Mouse (Mus musculus): ENCODE results near the gene Hoxa4. TPM values are rescaled to one million over a fixed set of nuclear protein-coding genes. Genes with fewer than 3 reads are reported as not detected.

Gene Hoxa4
- total and polyA plus RNA-seq, 3 experiments, result 0.99 to 6.3 (median 2.2) TPM

DNA sequence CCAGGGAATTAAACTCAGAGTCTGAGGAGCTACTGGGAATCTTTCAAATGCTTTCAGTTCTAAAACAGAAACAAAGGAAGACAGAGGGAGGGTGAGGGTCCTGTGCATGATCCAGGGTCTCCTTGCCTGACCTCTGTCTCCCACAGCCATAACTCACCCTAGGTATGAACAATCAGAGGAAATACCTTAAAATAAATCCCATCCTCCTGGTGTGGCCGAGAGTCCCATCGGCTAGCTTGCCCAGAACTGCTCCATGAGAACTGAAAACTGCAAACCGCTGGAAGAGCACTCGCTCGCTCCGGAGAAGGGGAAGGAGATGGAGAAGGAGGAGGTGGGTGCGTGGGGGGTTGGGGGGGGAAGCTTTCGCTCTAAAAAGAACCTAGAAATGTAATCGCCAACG is 11.9 kb downstream of the Hoxa4 start:
- DNase-seq, result no peak

DNA sequence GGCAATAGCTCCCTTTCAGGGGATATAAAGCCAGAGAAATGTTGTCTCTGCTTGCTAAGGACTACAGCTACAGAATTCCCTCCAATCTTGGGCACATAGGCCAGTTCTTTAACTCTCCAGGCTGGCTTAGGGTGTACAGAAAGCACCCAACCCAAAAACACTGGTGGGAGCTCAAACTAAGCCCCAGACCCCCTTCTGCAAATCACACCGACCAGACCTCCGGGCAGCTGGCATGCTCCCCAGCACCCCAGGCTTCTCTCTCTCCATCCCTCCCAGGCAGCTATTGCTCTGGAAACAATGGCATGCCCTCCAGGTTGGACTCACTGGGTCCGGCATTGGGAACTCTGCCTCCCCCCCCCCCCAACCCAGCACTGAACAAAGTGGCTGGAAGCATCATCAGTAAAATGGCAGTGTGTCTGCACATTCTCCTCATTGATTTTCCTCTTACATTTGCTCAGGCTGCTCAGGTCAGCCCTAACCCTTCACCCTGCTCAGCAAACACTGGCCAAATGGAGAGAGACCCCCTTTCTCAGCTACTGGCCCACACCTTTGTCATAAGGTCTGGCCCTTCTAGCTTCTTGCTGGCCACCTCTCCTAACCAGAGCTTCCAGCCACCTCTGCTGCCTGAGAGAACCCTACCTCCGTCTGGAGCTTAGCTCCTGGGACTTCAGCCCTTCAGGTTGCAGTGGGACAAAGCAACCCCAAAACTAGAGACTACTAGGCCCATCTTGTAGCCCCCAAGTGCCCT is 12.5 kb downstream of the Hoxa4 start:
- DNase-seq, result no peak

DNA sequence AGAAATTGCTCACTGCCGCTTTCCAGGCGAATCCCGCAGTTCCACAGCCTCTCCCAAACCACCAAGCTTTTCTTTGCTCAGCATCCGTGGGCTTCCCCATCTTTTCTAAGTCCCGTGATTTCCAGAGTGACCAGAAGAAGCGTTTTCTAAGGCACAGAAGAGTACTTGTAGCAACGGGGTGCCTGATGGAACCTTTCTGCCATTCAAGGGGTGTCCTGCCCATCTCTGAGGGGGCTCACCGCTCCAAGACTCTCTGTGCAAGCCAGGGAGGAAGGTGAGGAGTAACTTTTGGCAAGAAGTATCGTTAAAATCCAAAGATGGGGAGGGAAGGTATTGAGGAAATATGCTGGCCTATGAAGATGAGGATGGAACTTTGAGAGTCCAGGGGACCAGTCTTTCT is 13.7 kb downstream of the Hoxa4 start:
- no peak for DNase-seq

DNA sequence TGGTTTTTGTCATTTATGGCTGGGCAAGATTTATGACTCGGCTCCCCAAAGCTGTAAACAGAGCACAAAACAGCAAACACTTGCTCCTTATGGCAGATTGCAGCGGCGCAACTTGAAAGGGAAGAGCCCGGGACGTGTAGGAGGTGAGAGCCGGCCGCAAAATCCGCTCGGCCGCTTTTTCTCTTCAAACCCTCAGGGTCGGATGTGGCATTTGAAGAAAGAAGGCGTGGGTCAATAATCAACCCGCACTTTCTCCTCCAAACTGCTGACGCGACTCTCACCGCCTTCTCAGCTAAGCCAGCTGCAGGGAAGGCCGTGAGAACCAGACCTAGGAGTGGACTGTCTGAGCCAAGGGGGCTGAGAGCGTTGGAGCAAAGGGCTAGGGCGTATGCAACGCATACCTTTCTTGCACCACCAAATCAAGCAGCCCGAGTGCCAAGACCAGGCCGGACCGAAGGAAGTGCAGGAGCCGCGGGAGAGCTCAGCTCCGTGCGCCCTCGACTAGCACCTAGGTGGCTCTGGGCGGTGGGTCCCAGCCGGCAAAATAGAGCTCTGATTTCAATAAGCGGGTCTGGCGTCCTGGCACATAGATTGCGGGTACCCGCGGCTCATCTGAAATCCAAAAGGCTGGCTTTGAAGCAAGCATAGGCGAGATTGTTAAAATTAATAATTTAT is 14.4 kb downstream of the Hoxa4 start, which contains the start of gene 5730596B20Rik:
TSS of gene 5730596B20Rik (plus strand) at position 438 of the 675 bp plus-strand sequence.
- DNase-seq, result peak; percentile 33

DNA sequence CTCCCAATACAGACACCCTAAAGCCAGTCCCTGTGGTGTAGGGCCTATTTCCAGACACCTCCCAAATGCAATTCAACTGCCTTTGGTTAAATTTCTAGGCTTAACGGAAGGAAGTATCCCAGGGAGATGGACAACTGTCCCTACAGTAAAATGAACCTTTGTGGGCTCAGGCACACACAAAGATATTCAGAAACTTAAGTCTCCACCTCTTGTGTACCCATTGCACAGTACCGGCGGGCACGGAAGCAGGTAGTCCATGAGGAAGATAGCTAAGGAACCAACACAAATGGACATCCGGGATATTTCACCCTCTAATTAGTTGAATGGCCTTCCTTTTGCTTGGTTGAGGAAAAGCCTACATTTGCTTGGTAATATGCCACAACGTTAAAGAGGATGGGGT is 15.2 kb downstream of the Hoxa4 start:
- DNase-seq, result peak; percentile 15

DNA sequence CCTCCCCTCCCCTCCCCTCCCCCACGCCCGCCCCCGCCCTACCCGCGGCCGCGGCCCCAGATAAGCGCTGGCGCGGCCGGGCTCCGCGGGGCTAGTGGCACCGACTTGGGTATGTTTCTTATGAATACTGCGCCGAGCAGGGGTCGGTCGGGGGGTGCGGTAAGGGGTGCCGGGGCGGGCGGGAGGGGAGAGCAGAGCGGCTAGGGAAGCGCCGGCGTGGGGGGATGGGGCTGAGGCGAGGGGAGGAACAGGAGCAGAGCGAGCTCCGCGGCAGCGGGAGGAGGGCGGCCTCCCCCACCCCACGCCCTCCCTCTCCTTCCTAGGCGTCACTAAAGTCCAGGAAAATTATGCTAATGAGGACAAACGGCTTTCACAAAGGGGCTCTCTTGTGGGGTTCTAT is 15.7 kb downstream of the Hoxa4 start:
- DNase-seq, result peak; percentile 60

DNA sequence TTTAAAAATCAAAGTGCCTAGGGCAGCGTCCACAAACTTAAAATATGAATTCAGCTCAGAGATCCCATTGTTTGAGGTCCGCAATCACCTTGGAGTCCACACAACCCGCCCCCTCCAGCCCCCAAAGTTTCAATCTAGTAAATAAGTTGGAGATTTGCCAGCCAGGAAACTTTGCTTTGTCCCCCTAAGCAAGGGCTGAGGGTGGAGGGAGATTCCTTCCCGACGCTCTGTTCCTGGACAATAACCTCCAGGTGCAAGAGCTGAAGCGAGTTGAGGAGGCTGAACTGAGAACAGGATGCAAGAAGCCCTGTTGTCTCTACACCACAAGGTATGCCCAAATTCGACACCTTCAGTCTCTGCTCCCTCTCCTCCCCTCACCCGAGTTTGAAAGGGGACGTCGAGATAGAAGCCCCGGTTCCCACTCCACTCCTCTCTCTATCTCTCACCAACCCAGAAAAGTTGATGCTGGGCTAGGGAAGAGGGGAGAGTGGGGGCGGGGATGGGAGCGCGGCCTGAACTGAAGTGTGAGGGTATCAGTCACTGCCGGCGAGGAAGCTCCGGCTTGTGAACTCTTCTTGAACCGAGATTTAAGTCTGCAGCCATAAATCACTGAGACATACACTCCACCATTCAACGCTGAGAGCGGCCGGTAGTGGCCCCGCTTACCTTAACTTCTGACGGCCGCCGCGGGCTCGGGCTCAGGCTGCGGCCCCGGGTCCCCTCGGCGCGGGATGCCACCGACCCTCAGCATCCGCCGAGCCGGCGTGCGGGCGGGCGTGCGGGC is 16.4 kb downstream of the Hoxa4 start:
- peak; percentile 67 for DNase-seq

DNA sequence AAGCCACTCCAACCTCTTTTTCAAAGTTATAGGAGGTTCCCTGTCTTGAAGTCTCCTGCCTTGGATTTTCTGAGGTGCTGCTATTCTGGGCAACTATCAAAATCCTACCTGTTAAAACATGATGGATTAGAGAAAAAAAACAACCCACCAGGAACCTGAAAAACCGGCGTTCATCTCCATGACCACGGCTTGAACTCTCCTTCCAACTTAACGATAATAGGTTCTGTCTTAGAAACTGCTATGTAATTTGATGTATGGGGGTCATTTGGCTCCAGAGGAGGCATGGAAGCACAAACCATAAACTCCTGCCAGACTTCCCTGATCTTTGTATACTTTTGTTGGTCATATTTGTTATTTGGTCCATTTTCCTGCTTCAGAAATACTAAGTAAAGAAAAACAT is 17.9 kb downstream of the Hoxa4 start:
- no peak for DNase-seq

DNA sequence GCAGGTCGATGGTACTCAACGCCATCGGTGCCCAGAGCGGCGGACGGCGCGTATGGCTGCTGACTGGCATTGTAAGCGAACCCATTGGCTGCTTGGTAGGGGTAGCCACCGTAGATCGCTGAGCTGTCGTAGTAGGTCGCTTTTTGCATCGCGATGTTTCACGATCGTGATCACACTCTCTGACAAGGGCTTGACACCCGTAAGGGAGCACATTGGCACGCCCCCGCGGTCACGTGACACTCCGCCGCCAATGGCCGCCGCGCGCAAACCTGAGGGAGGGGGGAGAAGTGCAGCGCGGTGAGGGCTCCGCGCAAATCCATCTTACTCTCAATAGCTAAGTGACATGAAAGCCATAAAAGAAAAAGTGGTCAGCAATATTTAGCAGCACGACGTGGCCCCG is 19.1 kb downstream of the Hoxa4 start:
- peak; percentile 94 for DNase-seq

DNA sequence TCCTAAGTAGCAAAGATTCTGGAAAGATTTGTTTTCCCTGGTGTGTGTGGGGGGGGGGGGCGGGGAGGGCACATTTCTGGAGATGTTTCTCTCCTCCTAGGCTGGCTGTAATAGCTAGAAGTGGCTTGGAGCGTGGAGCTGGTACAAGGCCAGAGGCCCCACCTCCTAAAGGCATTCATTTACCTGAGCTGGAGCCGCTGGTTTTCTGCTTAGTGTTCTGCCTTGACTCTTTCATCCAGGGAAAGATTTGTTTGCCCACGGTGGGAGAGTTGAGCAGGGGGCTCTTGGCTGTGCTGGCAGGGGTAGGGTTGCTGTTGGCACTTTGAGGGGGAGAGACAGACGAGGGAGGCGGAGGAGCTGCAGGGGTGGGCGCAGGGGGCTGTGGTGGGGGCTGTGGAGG is 19.6 kb downstream of the Hoxa4 start:
- no peak for DNase-seq

DNA sequence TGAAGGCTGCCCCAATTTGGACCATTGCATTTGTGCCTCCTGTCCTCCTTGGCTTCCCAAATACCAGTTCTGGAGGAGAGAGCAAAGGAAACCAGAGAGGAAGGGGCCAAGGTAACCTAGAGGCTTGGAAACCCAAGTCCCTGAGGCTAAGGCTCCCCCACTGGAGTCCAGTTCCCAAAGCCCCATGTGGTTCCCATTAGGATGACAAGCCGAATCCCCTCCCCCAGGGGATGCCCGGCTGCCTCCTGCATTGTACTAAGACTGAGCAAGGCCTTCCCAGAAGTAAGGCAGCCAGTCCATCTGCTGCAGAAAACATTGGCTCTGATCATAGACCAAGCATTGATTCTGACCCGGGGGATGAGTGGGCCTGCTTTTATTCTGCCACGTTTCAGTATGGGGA is 20.2 kb downstream of the Hoxa4 start:
- DNase-seq, result no peak

DNA sequence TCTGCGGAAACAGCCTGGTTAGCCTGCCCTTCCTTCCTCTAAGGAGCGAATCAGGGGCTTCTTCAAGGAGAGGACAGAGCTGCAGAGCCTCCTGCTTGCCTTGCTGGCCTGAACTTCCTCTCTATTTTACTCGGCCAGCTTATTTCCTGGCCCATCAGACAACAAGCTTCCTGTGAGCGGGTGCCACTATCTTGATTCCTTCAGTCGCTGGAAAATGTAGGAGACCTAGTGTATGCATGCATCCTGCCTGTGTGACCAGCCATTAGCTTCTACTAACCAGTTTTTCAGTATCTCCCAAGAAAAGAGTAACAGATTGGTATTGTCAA is 20.7 kb downstream of the Hoxa4 start:
- no peak for DNase-seq

DNA sequence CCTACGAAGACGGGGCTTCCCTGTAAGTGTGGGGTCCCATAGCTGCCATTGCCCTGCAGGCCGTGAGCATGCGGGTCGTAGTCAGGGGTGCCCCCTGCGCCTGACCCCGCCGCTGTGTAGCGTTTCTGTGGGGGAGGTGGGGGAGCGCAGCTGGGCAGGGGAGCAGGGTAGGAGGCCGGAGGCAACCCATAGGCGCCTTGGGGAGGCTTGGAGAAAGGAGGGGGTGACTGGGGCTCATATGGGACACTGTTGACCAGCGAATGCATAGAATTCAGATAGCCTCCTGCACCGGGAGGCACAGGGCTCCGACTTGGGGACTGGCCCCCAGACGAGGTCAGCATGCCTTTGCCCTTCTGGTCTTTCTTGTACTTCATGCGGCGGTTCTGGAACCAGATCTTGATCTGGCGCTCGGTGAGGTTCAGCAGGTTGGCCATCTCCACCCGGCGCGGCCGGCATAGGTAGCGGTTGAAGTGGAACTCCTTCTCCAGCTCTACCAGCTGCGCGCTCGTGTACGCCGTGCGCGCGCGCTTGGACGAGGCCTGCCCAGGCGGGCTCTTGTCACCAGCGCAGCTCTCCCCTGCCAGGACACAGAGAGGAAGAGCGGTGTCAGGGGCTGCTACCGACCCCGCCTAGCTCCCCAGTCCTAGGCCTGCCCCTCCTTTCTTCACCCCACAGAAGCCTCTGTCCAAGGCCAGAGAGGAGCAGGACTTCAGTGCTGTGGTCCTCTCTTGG is 21.2 kb downstream of the Hoxa4 start:
- peak; percentile 68 for DNase-seq

DNA sequence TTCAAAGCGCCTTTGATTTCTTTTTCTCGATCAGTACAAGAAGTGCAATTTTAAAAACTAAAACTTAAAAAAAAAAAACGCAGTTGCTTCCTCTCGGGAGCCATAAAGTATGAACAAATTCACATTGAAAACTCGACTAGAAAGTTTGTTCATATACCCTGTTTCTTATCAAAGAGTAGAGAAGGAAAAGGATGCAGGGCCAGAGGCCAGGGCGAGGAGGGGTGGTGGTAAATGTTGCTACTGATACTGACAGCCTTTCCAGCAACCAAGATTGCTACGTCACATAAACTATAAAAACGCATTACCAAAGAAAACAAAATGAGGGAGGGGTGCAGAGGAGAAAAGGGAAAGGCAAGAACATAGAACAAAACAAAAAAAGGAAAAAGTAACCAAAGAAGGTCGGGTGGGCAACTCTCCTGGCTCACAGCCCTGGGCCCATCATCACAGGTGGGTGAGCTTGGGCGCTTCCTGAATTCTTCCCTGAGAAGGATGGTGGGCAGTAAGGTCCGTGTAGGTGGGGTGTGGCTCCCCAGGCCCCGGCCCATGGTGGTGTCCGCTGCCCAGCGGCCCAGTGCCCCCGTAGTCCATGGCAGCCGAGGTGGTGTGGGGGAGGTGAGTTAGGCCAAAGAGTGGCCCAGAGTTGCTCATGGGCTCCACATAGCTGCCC is 21.9 kb downstream of the Hoxa4 start:
- DNase-seq, result no peak

DNA sequence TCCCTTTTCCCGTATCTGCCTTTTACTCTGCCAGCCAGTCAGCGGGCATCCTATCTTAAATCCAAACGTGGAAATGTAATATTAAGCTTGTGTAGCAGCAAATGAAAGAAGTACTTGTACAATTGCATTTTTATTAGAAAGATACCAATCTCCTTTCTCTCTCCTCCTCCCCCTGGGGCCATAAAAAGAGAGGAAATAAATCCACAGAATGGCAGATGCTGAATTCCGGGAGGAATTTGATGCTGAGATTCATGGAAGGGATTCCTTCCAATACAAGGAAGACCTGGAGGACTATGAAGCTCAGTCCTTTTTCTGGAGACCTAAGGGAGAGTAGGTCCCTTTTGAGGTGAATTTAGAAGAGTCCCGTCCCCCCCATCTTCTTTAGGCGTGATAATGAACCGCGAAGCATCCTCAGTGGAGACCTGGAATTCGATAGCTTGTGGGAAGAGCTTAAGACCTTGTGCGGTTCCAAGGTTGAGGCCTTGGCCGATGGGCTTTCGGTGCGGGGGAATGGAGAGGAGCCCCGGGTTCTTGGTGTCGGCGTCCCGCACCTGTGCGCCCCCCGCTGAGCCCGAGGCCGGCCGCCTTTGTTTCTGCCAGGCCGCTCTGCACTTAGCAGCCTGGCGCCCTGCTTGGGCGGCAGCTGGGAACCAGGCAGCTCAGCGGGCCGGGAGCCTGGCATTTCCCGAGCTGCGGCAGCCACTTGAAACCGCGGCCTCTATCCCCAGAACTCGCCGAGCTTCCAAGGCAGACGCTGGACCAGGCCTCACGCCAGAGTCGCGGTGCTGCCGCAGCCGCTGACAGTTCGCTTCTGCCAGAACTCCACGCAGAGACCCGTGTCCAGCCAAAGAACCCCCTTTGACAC is 23.1 kb downstream of the Hoxa4 start:
- DNase-seq, result peak; percentile 59

DNA sequence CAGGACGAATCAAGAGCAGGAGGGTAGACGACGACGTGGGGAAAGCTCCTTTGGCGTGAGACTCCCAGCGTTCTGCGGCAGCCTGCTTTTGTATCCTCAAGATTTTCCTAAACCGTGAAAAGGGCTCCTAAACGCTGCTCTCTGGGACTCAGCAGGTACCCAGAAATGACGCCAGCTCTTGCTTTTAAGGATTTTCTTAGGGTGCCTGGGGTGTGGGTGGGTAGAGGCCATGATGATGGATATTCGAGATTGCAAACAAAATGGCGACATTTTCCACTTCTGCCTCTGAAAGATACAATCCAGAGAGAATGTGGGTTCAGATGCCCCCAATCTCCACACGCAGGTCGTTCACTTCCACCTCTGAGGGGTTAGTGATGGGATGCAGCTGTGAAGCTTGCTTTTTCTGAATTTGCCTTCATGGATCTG is 23.8 kb downstream of the Hoxa4 start:
- no peak for DNase-seq

DNA sequence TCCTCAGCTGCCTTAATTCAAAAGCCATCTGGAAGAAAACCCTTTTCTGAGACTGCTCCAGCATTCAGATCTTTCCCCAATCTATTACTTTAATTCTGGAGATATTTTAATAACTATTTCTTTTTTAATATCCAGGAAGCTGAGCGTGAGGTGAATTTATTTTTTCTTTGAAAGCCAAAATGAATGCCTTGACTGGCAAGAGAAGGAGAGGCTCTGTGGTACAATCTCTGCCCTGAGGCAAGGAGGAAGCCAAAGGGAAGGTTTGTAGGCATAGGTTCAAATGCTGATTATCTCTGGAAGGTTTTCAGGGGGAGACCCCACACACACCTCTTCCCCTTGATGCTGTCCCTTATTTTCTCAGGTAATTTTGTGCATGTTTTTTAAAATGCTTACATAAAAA is 24.4 kb downstream of the Hoxa4 start:
- no peak for DNase-seq

DNA sequence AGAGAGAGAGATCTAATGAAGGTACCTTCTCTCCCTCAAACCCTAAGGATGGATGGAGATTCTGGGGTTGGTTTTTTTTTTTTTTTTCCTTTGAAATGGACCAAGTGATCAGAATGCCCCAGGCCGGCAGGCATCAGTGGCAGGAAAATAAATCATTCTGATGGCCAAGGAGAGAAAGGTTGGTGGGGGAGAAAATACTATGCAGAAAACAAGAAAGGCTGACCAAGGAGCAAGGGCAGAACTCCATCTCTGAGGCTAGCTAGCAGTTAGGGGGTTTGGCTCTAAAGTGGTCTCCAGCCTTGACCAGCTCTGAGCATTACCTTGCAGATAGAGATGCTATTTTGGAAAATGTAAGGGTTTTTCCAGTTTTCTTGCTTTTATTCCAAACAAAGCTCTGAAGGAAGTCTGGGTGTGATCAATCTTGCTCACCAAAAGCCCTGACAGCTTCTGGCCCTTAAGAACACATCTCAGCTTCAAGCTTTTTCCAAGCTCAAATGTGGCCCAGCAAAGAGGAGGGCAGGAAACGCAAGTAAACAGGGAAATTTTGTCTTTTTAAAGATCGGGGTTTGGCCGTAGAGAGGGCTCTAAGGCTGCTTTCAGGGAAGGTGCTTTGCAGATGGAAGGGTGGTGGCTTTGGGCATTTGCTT is 25.0 kb downstream of the Hoxa4 start:
- peak; percentile 27 for DNase-seq

DNA sequence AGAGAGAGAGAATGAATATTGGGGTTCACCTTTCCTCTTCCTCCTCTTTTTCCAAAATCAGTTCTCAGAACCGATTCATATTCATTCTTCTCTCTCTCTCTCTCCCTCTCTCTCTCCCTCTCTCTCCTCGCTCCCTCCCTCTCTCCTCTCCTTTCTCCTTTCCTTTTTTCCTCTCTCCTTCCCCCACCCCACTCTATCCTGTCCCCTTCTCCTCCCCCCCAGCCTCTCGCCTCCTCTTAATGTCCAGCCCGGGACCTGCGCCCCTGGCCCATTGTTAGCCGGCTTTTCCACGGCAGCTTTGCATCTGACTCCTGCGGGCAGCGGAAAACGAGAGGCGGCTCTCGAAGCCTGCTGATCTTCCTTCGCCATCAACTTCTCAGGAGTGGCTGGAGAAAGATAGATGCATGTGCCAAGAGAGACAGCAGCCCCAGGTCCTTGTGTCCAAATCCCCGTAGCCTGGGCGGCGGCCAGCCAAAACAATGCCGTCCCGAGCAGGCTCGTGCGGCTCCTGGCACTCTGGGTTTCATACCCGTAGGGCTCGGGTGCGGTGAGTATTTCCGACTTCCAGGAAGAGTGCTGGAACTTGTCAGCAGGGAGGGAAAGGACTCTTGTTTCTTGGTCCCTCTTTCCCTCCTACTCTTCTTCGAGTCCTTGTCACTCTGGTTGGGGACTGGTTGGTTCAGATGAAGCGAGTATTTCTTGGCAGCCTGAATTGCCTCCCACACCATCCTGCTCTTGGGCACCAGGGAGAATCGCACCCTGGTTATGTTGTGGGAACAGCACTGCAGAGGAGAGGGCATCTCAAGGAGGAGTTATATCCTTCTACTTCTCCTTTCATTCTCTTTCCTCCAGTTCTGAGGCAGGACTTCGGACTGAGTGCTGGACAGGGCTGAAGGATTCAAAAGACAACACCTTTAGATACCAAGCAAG is 25.8 kb downstream of the Hoxa4 start:
- DNase-seq, result peak; percentile 71
